Mouse (Mus musculus) ES-Bruce4 (cell line): ENCODE measurements around the gene Dnajc3. TPM values are rescaled to one million over a fixed set of nuclear protein-coding genes. Genes with fewer than 3 reads are reported as not detected.
A peak's percentile ranks its signal among the peaks of the same experiment; 100 is the strongest.

Source experiments
- H3K27ac ChIP-seq: 2 replicates; pipeline ENCODE4 v1.5.1; 2012; ENCODE audit warnings: low read length, inconsistent platforms; ENCODE audit not compliant: insufficient read depth
- H3K27me3 ChIP-seq: 2 replicates; pipeline ENCODE4 v1.6.1; 2012; ENCODE audit warnings: mild to moderate bottlenecking, low read length, inconsistent platforms; ENCODE audit not compliant: control insufficient read depth, poor library complexity, insufficient read depth, severe bottlenecking
- H3K36me3 ChIP-seq: 2 replicates; pipeline ENCODE4 v1.6.1; 2012; ENCODE audit warnings: inconsistent platforms, mild to moderate bottlenecking, low read length, moderate library complexity; ENCODE audit not compliant: control insufficient read depth, poor library complexity, insufficient read depth, severe bottlenecking
- H3K4me1 ChIP-seq: one replicate; pipeline ENCODE4 v1.8.1; 2011; ENCODE audit warnings: low read length; ENCODE audit not compliant: control insufficient read depth, insufficient read depth
- H3K4me3 ChIP-seq: 2 replicates; pipeline ENCODE4 v1.5.1; 2011; ENCODE audit warnings: low read depth, mild to moderate bottlenecking, low read length
- H3K9ac ChIP-seq: 2 replicates; pipeline ENCODE4 v1.6.1; 2012; ENCODE audit warnings: low read depth, mild to moderate bottlenecking, inconsistent platforms; ENCODE audit not compliant: poor library complexity, severe bottlenecking
- H3K9me3 ChIP-seq: replicated peaks from 2 replicates; pipeline ENCODE4 v1.6.1; 2012; ENCODE audit warnings: mild to moderate bottlenecking, low read length, inconsistent platforms; ENCODE audit not compliant: control insufficient read depth, poor library complexity, insufficient read depth, severe bottlenecking
- CTCF ChIP-seq: IDR thresholded peaks from one replicate; pipeline ENCODE4 v1.8.1; 2011; ENCODE audit warnings: low read depth, low read length
- EP300 ChIP-seq: IDR thresholded peaks from 2 replicates; pipeline ENCODE4 v1.6.1; 2011; ENCODE audit warnings: low read depth, low read length; ENCODE audit not compliant: insufficient read depth
- POLR2A ChIP-seq: IDR thresholded peaks from one replicate; pipeline ENCODE4 v1.8.1; 2011; ENCODE audit warnings: low read length; ENCODE audit not compliant: insufficient read depth
- polyA plus RNA-seq: library from polyadenylated mRNA; stranded (reverse); fragments of >200 nt; gene quantifications from 2 replicates; pipeline ENCODE4 v1.2.4, GENCODE M21; 2011; ENCODE audit warnings: low read depth; ENCODE audit not compliant: missing spikeins, insufficient read depth, insufficient read length

Dnajc3 gene
- polyA plus RNA-seq, 1 experiment: 33.2 TPM

DNA sequence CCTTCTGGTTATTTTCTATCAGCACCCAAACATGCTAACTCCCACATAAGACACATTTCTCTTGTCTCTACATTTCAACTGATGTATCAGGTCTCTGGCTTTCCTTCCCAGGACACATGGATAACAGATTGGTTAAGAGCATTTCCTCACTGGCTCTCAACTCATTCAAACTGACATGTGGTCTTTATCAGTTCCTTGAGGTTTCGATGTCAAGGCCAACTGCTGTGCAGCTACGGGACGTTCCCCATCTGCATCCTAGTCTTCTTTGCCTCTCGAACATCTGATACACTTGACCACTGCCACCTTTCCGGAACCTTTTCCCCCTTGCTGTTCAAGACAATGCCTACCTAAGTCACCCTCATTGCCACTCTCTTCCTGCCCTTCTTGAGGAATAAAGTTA, 24.1 kb upstream of the Dnajc3 start:
- Histone ChIP-seq H3K27me3 (no peaks in the 10 kb centered on the region), H3K9me3 (no peaks in the 10 kb centered on the region), H3K9ac (no peak overlapping the region), H3K4me3 (no peak overlapping the region), H3K36me3 (peaks cover 4% of the 10 kb centered on the region; the same call in 1 of the 2 replicates), H3K4me1 (no peaks in the 10 kb centered on the region), H3K27ac (no peak overlapping the region)
- TF ChIP-seq POLR2A (no peak), EP300 (no peak), CTCF (no peak)

DNA sequence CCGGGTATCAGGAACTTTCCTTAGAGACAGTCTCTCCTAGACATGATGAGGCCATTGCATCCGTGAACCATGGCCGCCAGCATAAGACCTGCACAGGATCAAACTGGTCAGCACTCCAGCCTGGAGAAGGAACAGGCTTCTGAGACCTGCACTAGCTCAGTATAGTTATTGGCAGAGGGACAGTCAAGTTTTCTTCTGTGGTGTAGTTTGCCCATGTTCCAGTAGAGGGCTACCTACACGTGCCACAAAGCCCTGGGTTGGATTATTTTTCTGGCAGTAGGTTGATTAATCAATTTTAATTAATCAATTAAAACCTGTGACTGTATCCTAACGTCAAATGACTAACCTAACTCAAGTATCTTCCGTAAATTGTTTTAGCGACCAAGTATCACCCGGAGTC, 18.8 kb upstream of the Dnajc3 start:
- peaks cover 3% of the 10 kb centered on the region for H3K36me3 ChIP-seq
- H3K27ac ChIP-seq: no peak overlapping the region
- TF ChIP-seq EP300 (no peak), CTCF (no peak), POLR2A (no peak)
- no peak overlapping the region for H3K9ac ChIP-seq
- no peaks in the 10 kb centered on the region for H3K27me3 ChIP-seq
- H3K9me3 ChIP-seq: no peaks in the 10 kb centered on the region
- peaks cover 1% of the 10 kb centered on the region for H3K4me1 ChIP-seq
- no peak overlapping the region for H3K4me3 ChIP-seq

DNA sequence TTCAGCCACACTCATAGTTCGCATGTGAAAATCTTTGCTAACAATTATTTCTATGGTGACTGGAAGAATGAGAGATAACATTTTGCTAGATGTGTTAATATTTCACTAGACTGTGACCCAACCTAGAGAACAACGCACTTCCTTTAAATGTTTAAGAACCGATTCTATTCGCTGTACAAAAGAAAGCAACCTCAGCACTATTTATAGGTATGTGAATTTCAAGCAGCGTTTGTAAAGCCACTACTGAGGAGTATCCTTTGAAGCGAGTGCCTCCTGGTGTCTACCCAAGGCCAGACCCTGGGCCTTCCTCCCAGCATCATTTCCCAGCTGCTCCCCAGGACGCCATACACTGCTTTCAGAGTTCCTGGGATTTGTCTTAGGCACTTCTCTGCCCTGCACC, 17.1 kb upstream of the Dnajc3 start:
- no peak for TF ChIP-seq EP300
- TF ChIP-seq CTCF: no peak
- no peak for TF ChIP-seq POLR2A
- Histone ChIP-seq H3K4me3 (no peak overlapping the region), H3K36me3 (peaks cover 3% of the 10 kb centered on the region), H3K9ac (no peak overlapping the region), H3K4me1 (peaks cover 1% of the 10 kb centered on the region), H3K27ac (no peak overlapping the region), H3K9me3 (no peaks in the 10 kb centered on the region), H3K27me3 (no peaks in the 10 kb centered on the region)

GRCm38 (mm10) chr14:118922251-118922650, 15.5 kb upstream of the Dnajc3 start:
- peaks cover 1% of the 10 kb centered on the region for H3K4me1 ChIP-seq
- TF ChIP-seq EP300 (no peak), CTCF (no peak), POLR2A (no peak)
- peak overlapping the region; percentile 41; the same call in 1 of the 2 replicates for H3K4me3 ChIP-seq
- no peaks in the 10 kb centered on the region for H3K27me3 ChIP-seq
- no peak overlapping the region for H3K27ac ChIP-seq
- H3K9ac ChIP-seq: no peak overlapping the region
- H3K36me3 ChIP-seq: peaks cover 3% of the 10 kb centered on the region
- no peaks in the 10 kb centered on the region for H3K9me3 ChIP-seq

GRCm38 (mm10) chr14:118922667-118923184, 15.1 kb upstream of the Dnajc3 start:
- Histone ChIP-seq H3K9ac (no peak overlapping the region), H3K27me3 (no peaks in the 10 kb centered on the region), H3K27ac (no peak overlapping the region), H3K4me3 (peak overlapping the region; percentile 41), H3K4me1 (peaks cover 1% of the 10 kb centered on the region), H3K36me3 (peaks cover 3% of the 10 kb centered on the region), H3K9me3 (no peaks in the 10 kb centered on the region)
- TF ChIP-seq POLR2A (no peak), EP300 (no peak), CTCF (no peak)

GRCm38 (mm10) chr14:118924673-118925615, 12.8 kb upstream of the Dnajc3 start, which contains the start of gene Dzip1:
Dzip1 (minus strand) TSS chr14:118925460.
- Histone ChIP-seq H3K27ac (peak within 1 kb of the TSS; percentile 77), H3K9me3 (no peaks in the 10 kb centered on the region), H3K9ac (peak within 1 kb of the TSS; percentile 78), H3K4me1 (peaks cover 1% of the 10 kb centered on the region), H3K27me3 (no peaks in the 10 kb centered on the region), H3K36me3 (peaks cover 3% of the 10 kb centered on the region; the same call in 1 of the 2 replicates), H3K4me3 (peak within 1 kb of the TSS; percentile 79)
- TF ChIP-seq POLR2A (peak; percentile 39), CTCF (no peak), EP300 (0 out of 2 replicates have a peak, but pooled peaks have one; percentile 5)
